Mouse (Mus musculus): Measurements from ENCODE around the gene Fam111a. TPM values are rescaled to one million over a fixed set of nuclear protein-coding genes. Genes with fewer than 3 reads are reported as not detected.

The Fam111a gene
- polyA plus RNA-seq, 1 experiment from 2014 or later: 8.2 TPM

- no peak for ATAC-seq (ENCODE audit: low FRiP score, low TSS enrichment)
Observed at GRCm38 (mm10) chr19:12634963-12635362, 89.4 kb downstream of the Fam111a start.

GRCm38 (mm10) chr19:12636863-12637262, 91.3 kb downstream of the Fam111a start:
- 52% methylated on average over 3 of the region's 3 CpGs for WGBS
- DNase-seq (ENCODE audit: low spot score): no peak
- H3K27ac ChIP-seq (replicated peaks): no peak overlapping the region
- H3K4me1 ChIP-seq (replicated peaks; ENCODE audit: control insufficient read depth, insufficient read depth): no peaks in the 10 kb centered on the region
- no peak overlapping the region for H3K9ac ChIP-seq (ENCODE audit: low read length)
- H3K27me3 ChIP-seq (ENCODE audit: control insufficient read depth, insufficient read depth, low read length): no peaks in the 10 kb centered on the region
- no peak overlapping the region for H3K4me3 ChIP-seq (ENCODE audit: low read depth, low read length)
- no peaks in the 10 kb centered on the region for H3K9me3 ChIP-seq (ENCODE audit: control insufficient read depth, low read length)
- H3K4me2 ChIP-seq (replicated peaks; ENCODE audit: low read depth): no peak overlapping the region
- no peak for ATAC-seq (ENCODE audit: low FRiP score, low TSS enrichment)
- no peak for TF ChIP-seq EP300 (optimal IDR thresholded peaks at IDR 0.05)
- no peak for TF ChIP-seq CTCF (IDR thresholded peaks at IDR 0.05; ENCODE audit: low read depth)
- no peaks in the 10 kb centered on the region for H3K36me3 ChIP-seq (ENCODE audit: control insufficient read depth, insufficient read depth, low read length)

More at GRCm38 (mm10) chr19:12634963-12635362, 89.4 kb downstream of the Fam111a start:
- Histone ChIP-seq H3K4me3 (ENCODE audit: low read depth, low read length) (no peak overlapping the region), H3K36me3 (ENCODE audit: control insufficient read depth, insufficient read depth, low read length) (no peaks in the 10 kb centered on the region), H3K4me1 (replicated peaks; ENCODE audit: control insufficient read depth, insufficient read depth) (no peaks in the 10 kb centered on the region), H3K9ac (ENCODE audit: low read length) (no peak overlapping the region), H3K27ac (replicated peaks) (no peak overlapping the region), H3K4me2 (replicated peaks; ENCODE audit: low read depth) (no peak overlapping the region), H3K27me3 (ENCODE audit: control insufficient read depth, insufficient read depth, low read length) (no peaks in the 10 kb centered on the region), H3K9me3 (ENCODE audit: control insufficient read depth, low read length) (no peaks in the 10 kb centered on the region)
- TF ChIP-seq CTCF (IDR thresholded peaks at IDR 0.05; ENCODE audit: low read depth): no peak
- no peak for TF ChIP-seq EP300 (optimal IDR thresholded peaks at IDR 0.05)
- 87% methylated on average over 4 of the region's 4 CpGs for WGBS
- DNase-seq (ENCODE audit: low spot score): no peak

GRCm38 (mm10) chr19:12638049-12638448, 92.5 kb downstream of the Fam111a start:
- Histone ChIP-seq H3K27ac (replicated peaks) (no peak overlapping the region), H3K27me3 (ENCODE audit: control insufficient read depth, insufficient read depth, low read length) (no peaks in the 10 kb centered on the region), H3K36me3 (ENCODE audit: control insufficient read depth, insufficient read depth, low read length) (no peaks in the 10 kb centered on the region), H3K4me3 (ENCODE audit: low read depth, low read length) (no peak overlapping the region), H3K9me3 (ENCODE audit: control insufficient read depth, low read length) (no peaks in the 10 kb centered on the region), H3K4me2 (replicated peaks; ENCODE audit: low read depth) (no peak overlapping the region), H3K4me1 (replicated peaks; ENCODE audit: control insufficient read depth, insufficient read depth) (no peaks in the 10 kb centered on the region), H3K9ac (ENCODE audit: low read length) (no peak overlapping the region)
- no peak for ATAC-seq (ENCODE audit: low FRiP score, low TSS enrichment)
- no peak for DNase-seq (ENCODE audit: low spot score)
- WGBS: 67% methylated on average over 1 of the region's 1 CpGs
- TF ChIP-seq EP300 (optimal IDR thresholded peaks at IDR 0.05) (no peak), CTCF (IDR thresholded peaks at IDR 0.05; ENCODE audit: low read depth) (no peak)

Other genes starting within 250 kb of the Fam111a start
- not detected in 2 replicates for gene Olfr1436, start 246.6 kb upstream of the Fam111a start, polyA plus RNA-seq (2015; fragmentation: Nextera tagmentation; extraction: Ambion mirVana)
- gene Olfr1437, start 220.6 kb upstream of the Fam111a start, polyA plus RNA-seq (2015; fragmentation: Nextera tagmentation; extraction: Ambion mirVana): not detected in 2 replicates
- 0.04 TPM in 1 of 2 replicates, not detected in the other for gene Olfr1438-ps1, start 209.8 kb upstream of the Fam111a start, polyA plus RNA-seq (2015; fragmentation: Nextera tagmentation; extraction: Ambion mirVana)
- gene Olfr1440, start 158.5 kb upstream of the Fam111a start, polyA plus RNA-seq (2015; fragmentation: Nextera tagmentation; extraction: Ambion mirVana): not detected in 2 replicates
- gene Olfr1441, start 128.3 kb upstream of the Fam111a start, polyA plus RNA-seq (2015; fragmentation: Nextera tagmentation; extraction: Ambion mirVana): not detected in 2 replicates
- gene Pfpl, start 117.8 kb upstream of the Fam111a start, polyA plus RNA-seq (2015; fragmentation: Nextera tagmentation; extraction: Ambion mirVana): not detected in 2 replicates
- gene Mpeg1, start 85.0 kb upstream of the Fam111a start, polyA plus RNA-seq (2015; fragmentation: Nextera tagmentation; extraction: Ambion mirVana): 0.71 and 0.84 TPM in 2 replicates
- gene Dtx4, start 44.3 kb upstream of the Fam111a start, polyA plus RNA-seq (2015; fragmentation: Nextera tagmentation; extraction: Ambion mirVana): 6.2 and 7.1 TPM in 2 replicates
- 1.2 and 1.5 TPM in 2 replicates for gene Gm4952, start 54.2 kb downstream of the Fam111a start, polyA plus RNA-seq (2015; fragmentation: Nextera tagmentation; extraction: Ambion mirVana)
- gene Glyat, start 87.6 kb downstream of the Fam111a start, polyA plus RNA-seq (2015; fragmentation: Nextera tagmentation; extraction: Ambion mirVana): 0.04 TPM in 1 of 2 replicates, not detected in the other
- not detected in 2 replicates for gene Olfr1442, start 124.7 kb downstream of the Fam111a start, polyA plus RNA-seq (2015; fragmentation: Nextera tagmentation; extraction: Ambion mirVana)
- not detected in 2 replicates for gene Olfr1443, start 132.4 kb downstream of the Fam111a start, polyA plus RNA-seq (2015; fragmentation: Nextera tagmentation; extraction: Ambion mirVana)
- gene Keg1, start 150.0 kb downstream of the Fam111a start, polyA plus RNA-seq (2015; fragmentation: Nextera tagmentation; extraction: Ambion mirVana): not detected in 2 replicates
- gene Cntf, start 219.9 kb downstream of the Fam111a start, polyA plus RNA-seq (2015; fragmentation: Nextera tagmentation; extraction: Ambion mirVana): 0.55 and 0.61 TPM in 2 replicates